Mouse (Mus musculus) right cerebral cortex, postnatal 25 days (tissue): ENCODE measurements around the gene Arhgef19.
A peak's percentile ranks its signal among the peaks of the same experiment; 100 is the strongest.

Experiments
- DNase-seq: peaks from one replicate; pipeline ENCODE4 v3.0.0; 2022

Arhgef19 gene

GRCm38 (mm10) chr4:141286860-141287517 is 47.7 kb downstream of the Arhgef19 start:
- no peak for DNase-seq

DNA sequence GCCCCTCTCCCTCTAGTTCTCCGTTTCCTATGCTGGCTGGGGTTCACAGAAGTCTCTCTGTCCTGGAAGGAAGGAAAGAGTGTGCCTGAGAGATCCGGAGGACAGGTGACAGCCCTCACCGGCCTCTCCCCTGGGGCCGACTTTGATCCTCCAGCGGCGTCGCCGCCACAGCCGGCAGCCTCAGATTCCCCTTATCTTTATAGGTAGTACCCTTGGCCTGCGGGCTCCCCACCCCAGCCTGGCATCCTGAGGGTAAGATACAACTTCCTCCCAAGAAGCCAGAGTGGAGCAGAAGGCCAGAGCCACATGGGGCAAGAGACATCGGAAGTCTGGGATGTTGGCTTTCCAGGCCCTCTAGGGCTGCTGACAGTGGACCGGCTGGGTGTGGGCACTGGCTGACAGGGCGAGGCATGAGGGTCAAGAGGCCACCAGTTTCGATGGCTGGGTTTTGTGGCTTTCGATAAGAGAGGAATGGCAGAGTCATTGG is 48.3 kb downstream of the Arhgef19 start:
- no peak for DNase-seq

GRCm38 (mm10) chr4:141288152-141288551 is 48.9 kb downstream of the Arhgef19 start:
- no peak for DNase-seq

- no peak for DNase-seq
Measured at GRCm38 (mm10) chr4:141291571-141292375, 52.5 kb downstream of the Arhgef19 start.

- DNase-seq, result no peak
Measured at GRCm38 (mm10) chr4:141295774-141296186, 56.5 kb downstream of the Arhgef19 start.

DNA sequence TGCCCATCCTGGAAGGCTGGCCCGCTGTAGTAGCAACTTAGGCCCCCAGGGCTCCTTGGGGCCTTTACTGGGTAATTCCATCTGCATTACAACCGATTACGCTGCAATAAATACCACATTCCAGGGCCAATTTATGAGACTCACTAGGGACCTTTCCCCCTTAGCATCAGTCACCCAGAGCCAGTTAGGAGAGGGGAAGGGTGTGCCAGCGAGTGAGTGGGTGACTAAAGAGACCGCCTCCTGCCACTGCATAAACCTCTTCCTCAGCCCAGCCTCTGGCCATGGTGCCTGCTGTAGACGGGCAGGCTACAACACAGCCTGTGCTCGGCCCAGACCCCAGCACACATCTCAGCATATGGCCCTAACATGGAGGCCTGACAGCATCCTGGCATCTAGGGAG is 58.6 kb downstream of the Arhgef19 start:
- no peak for DNase-seq

DNA sequence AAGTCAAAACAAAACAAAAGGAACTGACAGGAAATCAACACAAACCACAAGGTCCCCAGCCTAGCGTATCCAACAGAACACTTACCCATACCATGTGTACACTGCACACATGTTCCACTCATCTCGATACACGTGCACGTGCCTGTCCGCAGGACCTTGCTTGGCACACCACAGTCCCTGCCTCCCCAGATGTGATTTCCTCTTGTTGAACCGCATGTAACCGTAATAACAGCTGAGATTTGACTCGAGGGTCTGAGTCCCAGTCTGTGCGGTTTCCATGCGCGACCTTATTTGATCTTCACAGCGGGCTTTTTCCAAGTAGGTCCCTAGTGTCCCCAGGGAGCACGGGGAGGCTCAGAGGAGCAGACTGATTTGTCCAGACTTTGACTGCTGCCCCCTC is 60.1 kb downstream of the Arhgef19 start:
- DNase-seq, result no peak

GRCm38 (mm10) chr4:141300196-141300595 is 60.9 kb downstream of the Arhgef19 start:
- no peak for DNase-seq

DNA sequence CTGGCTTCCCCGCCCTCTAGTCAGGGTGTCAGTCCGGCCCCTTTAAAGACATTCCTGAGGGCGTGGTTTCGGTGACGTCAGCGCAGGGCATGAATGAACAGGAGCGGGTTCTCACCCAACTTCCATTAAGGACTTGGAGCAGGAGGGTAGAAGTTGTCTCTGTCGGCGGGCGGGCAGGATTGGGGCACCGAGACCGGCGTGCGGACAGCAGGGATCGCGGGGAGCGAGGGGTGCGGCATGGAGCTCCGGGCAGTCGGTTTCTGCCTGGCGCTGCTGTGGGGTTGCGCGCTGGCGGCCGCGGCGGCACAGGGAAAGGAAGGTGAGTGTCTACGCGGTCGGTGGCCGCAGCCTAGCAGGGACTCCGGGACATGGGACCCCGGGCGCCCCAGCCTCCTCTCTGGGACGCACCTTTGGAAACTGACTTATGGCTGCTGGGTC is 61.8 kb downstream of the Arhgef19 start, which contains the start of gene Epha2:
Gene Epha2 (plus strand): TSS at position 125 of the 438 bp plus-strand sequence.
- peak; percentile 70 for DNase-seq

DNA sequence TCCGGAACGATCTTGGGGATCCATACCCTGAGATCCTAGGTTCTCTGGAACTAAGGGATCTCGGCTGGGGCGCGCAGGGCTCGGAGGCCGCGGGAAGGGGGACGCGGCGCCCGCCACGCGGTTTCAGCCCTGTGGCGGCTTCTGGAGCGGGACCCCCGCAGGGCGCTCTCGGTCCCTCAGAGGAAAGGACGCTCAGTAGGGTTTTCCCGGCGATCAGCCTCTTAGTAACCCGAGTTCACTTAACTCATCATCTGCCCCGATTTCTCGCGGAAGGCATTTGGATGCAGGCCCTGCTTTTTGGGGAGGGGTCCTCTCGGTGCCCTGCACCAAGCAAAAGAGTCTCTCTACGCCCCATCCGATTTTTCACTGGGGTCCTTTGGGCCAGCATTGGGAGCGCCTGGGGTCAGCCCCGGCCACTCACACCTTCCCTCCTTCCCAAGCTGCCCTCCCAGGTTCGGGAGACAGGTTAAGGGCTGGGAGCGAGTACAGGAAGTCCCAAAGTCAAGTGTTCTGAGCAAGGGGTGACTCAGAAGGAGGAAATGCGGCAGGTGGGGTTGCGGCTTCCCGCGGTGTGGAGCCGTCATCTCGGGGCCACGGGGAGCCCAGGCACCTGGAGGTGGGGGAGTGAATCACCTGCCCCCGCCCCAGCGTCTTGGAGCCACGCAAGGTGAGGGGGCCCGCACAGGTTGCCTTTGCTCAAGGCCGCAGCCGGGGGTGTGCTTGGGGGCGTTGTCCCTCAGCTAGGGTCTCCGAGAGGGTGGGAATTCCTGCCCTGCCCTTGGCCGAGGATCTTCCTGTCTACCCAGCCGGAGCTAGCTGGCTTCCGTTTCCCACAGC is 62.5 kb downstream of the Arhgef19 start:
- peak; percentile 12 for DNase-seq

DNA sequence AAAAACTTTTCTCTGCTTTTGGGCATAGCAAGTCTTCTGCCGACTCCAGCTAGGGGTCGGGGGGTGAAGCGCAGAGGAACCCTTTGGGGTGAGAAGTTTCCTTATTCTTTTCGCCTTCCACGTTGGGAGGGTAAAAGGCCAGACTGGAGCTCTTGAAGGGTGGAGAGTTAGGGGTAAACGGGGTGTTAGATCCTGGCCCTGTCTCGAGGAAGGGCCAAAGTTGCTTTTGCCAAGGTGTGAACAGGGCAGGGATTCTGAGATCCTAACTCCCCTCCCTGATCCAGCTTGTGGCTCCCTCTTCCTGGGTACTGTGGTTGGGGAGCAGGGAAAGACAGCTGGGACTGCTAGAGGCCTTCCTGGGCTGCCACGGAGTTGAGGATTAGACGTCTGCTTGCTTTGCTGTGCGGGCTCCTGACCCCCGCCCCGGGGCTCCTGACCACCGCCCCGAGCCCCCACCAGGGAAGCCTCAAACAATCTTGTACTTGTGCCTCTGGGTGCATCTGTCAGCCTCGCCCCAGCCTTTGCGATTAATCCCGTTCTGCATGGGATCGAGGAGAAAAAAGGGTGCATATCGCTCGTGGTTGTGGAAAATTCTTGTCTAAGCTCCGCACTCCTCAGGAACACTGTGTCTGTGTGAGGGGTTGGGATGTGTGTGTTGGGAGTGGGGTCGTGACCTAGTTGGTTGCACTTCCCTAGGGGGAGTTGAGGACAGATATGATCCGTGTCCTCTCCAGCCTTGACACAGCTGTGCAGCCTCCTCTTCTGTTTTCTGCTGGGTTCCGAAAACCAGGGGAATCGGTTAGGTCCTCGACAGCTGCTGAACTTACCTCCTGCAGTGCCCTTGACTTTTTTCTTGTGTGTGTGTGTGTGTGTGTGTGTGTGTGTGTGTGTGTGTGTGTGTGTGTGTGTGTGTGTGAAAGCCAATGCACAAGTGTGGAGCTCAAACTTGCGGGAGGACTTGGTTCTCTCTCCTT is 63.4 kb downstream of the Arhgef19 start:
- no peak for DNase-seq

GRCm38 (mm10) chr4:141303402-141304222 is 64.3 kb downstream of the Arhgef19 start:
- DNase-seq, result no peak

DNA sequence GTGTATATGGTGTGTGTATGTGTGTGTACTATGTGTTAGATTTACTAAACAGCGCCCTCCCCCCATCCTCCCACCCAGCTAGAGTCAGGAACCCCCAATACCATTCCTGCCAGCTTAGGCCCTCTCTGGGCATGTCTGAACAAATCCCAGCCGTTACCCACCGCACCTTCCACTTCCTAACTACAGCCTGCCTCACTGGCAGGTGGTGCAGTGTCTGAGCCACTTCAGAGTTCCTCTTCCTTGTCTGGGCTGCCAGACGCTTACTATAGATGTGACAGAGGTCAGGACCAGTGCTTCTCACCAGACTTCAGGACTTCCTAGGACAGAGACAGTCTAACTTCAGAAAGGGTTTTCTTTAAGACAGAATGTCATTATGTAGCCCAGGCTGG is 64.9 kb downstream of the Arhgef19 start:
- DNase-seq, result no peak

- no peak for DNase-seq
Measured at GRCm38 (mm10) chr4:141306057-141306456, 66.8 kb downstream of the Arhgef19 start.
